Mouse (Mus musculus) ES-Bruce4 (cell line): ENCODE data around the gene Ddr2. TPM values are rescaled to one million over a fixed set of nuclear protein-coding genes. Genes with fewer than 3 reads are reported as not detected.

ENCODE experiments used
- H3K27ac ChIP-seq: 2 replicates; pipeline ENCODE4 v1.5.1; 2012; ENCODE audit warnings: low read length, inconsistent platforms; ENCODE audit not compliant: insufficient read depth
- H3K27me3 ChIP-seq: 2 replicates; pipeline ENCODE4 v1.6.1; 2012; ENCODE audit warnings: mild to moderate bottlenecking, low read length, inconsistent platforms; ENCODE audit not compliant: control insufficient read depth, poor library complexity, insufficient read depth, severe bottlenecking
- H3K36me3 ChIP-seq: 2 replicates; pipeline ENCODE4 v1.6.1; 2012; ENCODE audit warnings: inconsistent platforms, mild to moderate bottlenecking, low read length, moderate library complexity; ENCODE audit not compliant: control insufficient read depth, poor library complexity, insufficient read depth, severe bottlenecking
- H3K4me1 ChIP-seq: one replicate; pipeline ENCODE4 v1.8.1; 2011; ENCODE audit warnings: low read length; ENCODE audit not compliant: control insufficient read depth, insufficient read depth
- H3K4me3 ChIP-seq: 2 replicates; pipeline ENCODE4 v1.5.1; 2011; ENCODE audit warnings: low read depth, mild to moderate bottlenecking, low read length
- H3K9ac ChIP-seq: 2 replicates; pipeline ENCODE4 v1.6.1; 2012; ENCODE audit warnings: low read depth, mild to moderate bottlenecking, inconsistent platforms; ENCODE audit not compliant: poor library complexity, severe bottlenecking
- H3K9me3 ChIP-seq: replicated peaks from 2 replicates; pipeline ENCODE4 v1.6.1; 2012; ENCODE audit warnings: mild to moderate bottlenecking, low read length, inconsistent platforms; ENCODE audit not compliant: control insufficient read depth, poor library complexity, insufficient read depth, severe bottlenecking
- CTCF ChIP-seq: IDR thresholded peaks from one replicate; pipeline ENCODE4 v1.8.1; 2011; ENCODE audit warnings: low read depth, low read length
- EP300 ChIP-seq: IDR thresholded peaks from 2 replicates; pipeline ENCODE4 v1.6.1; 2011; ENCODE audit warnings: low read depth, low read length; ENCODE audit not compliant: insufficient read depth
- POLR2A ChIP-seq: IDR thresholded peaks from one replicate; pipeline ENCODE4 v1.8.1; 2011; ENCODE audit warnings: low read length; ENCODE audit not compliant: insufficient read depth
- polyA plus RNA-seq: library from polyadenylated mRNA; stranded (reverse); fragments of >200 nt; gene quantifications from 2 replicates; pipeline ENCODE4 v1.2.4, GENCODE M21; 2011; ENCODE audit warnings: low read depth; ENCODE audit not compliant: missing spikeins, insufficient read depth, insufficient read length

Gene Ddr2
- polyA plus RNA-seq, 1 experiment, result 1.7 TPM

- Histone ChIP-seq H3K9ac (no peak overlapping the region), H3K27ac (no peak overlapping the region), H3K36me3 (no peaks in the 10 kb centered on the region; the same call in none of the 2 replicates), H3K27me3 (no peaks in the 10 kb centered on the region), H3K9me3 (no peaks in the 10 kb centered on the region), H3K4me1 (no peaks in the 10 kb centered on the region), H3K4me3 (no peak overlapping the region)
- no peak for TF ChIP-seq EP300
- no peak for TF ChIP-seq POLR2A
- no peak for TF ChIP-seq CTCF
Measured at GRCm38 (mm10) chr1:170141626-170142025, 31.1 kb upstream of the Ddr2 start.

- Histone ChIP-seq H3K9me3 (no peaks in the 10 kb centered on the region), H3K9ac (no peak overlapping the region), H3K4me3 (no peak overlapping the region), H3K27ac (no peak overlapping the region), H3K27me3 (no peaks in the 10 kb centered on the region), H3K4me1 (no peaks in the 10 kb centered on the region), H3K36me3 (no peaks in the 10 kb centered on the region)
- peak; percentile 60 for TF ChIP-seq CTCF
- no peak for TF ChIP-seq POLR2A
Measured at GRCm38 (mm10) chr1:170136351-170137009, 25.9 kb upstream of the Ddr2 start.

GRCm38 (mm10) chr1:170134264-170134663 is 23.7 kb upstream of the Ddr2 start:
- no peak overlapping the region for H3K27ac ChIP-seq
- H3K9me3 ChIP-seq, result no peaks in the 10 kb centered on the region
- no peaks in the 10 kb centered on the region for H3K36me3 ChIP-seq
- H3K4me3 ChIP-seq, result no peak overlapping the region
- no peak overlapping the region for H3K9ac ChIP-seq
- no peaks in the 10 kb centered on the region for H3K4me1 ChIP-seq
- peaks cover 1% of the 10 kb centered on the region; the same call in 1 of the 2 replicates for H3K27me3 ChIP-seq
- no peak for TF ChIP-seq CTCF
- no peak for TF ChIP-seq POLR2A
- no peak for TF ChIP-seq EP300

DNA sequence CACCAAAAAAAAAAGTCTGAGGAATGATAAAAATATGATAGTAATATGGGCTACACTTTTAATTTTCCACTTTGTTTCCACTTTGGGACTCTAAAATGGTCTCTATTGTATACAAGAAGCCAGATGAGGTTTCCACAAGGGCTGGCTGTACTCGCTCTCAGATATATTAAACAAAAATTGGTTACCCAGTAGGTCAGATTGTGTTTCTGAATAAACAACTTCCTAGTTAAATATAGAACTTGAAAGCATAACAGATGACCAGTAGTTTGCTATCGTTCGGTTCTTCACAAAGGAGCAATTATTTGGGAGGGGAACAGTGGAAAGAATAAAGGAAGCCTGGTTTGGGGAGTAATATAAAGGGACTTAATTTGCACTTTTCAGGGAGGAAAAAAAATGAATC is 20.4 kb upstream of the Ddr2 start:
- Histone ChIP-seq H3K27me3 (peaks cover 1% of the 10 kb centered on the region; the same call in 1 of the 2 replicates), H3K9me3 (0 out of 2 replicates have a peak, but pooled peaks cover 2% of the 10 kb centered on the region), H3K9ac (no peak overlapping the region), H3K4me1 (no peaks in the 10 kb centered on the region), H3K27ac (no peak overlapping the region), H3K36me3 (no peaks in the 10 kb centered on the region), H3K4me3 (no peak overlapping the region)
- TF ChIP-seq CTCF, result no peak
- TF ChIP-seq POLR2A, result no peak
- no peak for TF ChIP-seq EP300

DNA sequence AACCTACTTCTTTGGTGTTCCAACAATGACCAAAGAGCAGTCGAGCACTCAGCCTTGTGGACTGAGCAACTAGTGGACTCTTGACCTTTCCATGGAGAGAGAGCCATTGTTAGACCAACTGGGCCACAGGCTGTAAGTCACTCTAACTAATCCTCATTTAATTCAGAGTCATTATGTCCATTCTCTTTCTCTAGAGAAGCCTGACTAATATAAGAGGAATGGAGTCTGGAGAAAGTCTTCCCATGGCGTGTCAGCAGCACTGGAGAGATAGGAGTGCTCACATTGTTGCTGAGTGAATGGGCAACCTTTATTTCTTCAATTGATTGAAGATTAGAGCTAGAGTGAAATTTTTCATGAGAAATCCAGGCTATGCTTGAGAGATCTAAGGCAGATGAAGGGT is 14.1 kb upstream of the Ddr2 start:
- no peak overlapping the region for H3K9ac ChIP-seq
- peaks cover 13% of the 10 kb centered on the region for H3K9me3 ChIP-seq
- H3K4me3 ChIP-seq, result no peak overlapping the region
- no peaks in the 10 kb centered on the region; the same call in 1 of the 2 replicates for H3K36me3 ChIP-seq
- H3K27ac ChIP-seq, result no peak overlapping the region
- no peak for TF ChIP-seq CTCF
- no peak for TF ChIP-seq EP300
- TF ChIP-seq POLR2A, result no peak
- no peaks in the 10 kb centered on the region for H3K4me1 ChIP-seq
- H3K27me3 ChIP-seq, result no peaks in the 10 kb centered on the region

GRCm38 (mm10) chr1:170113616-170114015 is 3.1 kb upstream of the Ddr2 start:
- TF ChIP-seq POLR2A (no peak), CTCF (no peak), EP300 (no peak)
- no peak overlapping the region for H3K27ac ChIP-seq
- peaks cover 8% of the 10 kb centered on the region for H3K9me3 ChIP-seq
- H3K27me3 ChIP-seq, result no peaks in the 10 kb centered on the region
- H3K4me3 ChIP-seq, result no peak overlapping the region
- H3K36me3 ChIP-seq, result no peaks in the 10 kb centered on the region
- no peak overlapping the region for H3K9ac ChIP-seq
- no peaks in the 10 kb centered on the region for H3K4me1 ChIP-seq
